18 mouse cellular contexts compared by ENCODE assay signal in the genomic region with DNA sequence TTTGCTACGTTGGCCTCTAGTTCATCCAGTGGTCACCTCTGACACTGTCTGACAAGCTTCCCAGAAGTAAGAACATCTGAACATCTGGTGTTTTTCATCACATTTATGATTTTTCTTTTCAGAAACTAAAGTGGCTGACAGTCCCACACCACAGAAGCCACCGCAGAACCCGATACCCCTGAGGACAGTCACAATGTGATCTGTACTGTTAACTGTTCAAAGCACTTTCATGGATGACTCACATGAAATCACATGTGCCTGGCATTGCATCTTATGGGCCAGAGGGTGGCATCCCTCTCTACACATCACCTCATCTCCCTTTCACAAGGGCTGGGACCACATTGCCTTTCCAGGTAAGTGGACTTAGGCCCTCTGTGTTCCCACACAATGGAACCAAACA.
"Had no signal": no experiment of that assay in that cellular context is flagged by ENCODE, and none has a peak within 500 bp of the region (broad histone marks: within the 10 kb centered on the region; RNA-seq: fewer than 3 reads in every experiment).

No protein-coding gene starts in this region.

- DNase-seq: kidney, adult 11 months; kidney, postnatal 36 days; left cerebral cortex, postnatal 4 days; liver, postnatal 0 days; lung, embryonic 14.5 days; right cerebral cortex, adult 18-20 months; right cerebral cortex, postnatal 14 days; right cerebral cortex, postnatal 4 days; thymus, postnatal 25 days had no signal

- H3K27ac ChIP-seq: limb, embryonic 12.5 days; limb, embryonic 15.5 days; liver, embryonic 14.5 days; macrophage; midbrain, embryonic 12.5 days; midbrain, embryonic 15.5 days; neural tube, embryonic 12.5 days; neural tube, embryonic 15.5 days; stomach, postnatal 0 days had no signal

- H3K27me3 ChIP-seq: limb, embryonic 12.5 days; limb, embryonic 15.5 days; midbrain, embryonic 12.5 days; midbrain, embryonic 15.5 days; neural tube, embryonic 12.5 days; neural tube, embryonic 15.5 days had no signal

- H3K4me1 ChIP-seq: limb, embryonic 12.5 days; limb, embryonic 15.5 days; midbrain, embryonic 12.5 days; midbrain, embryonic 15.5 days; neural tube, embryonic 12.5 days; neural tube, embryonic 15.5 days had no signal

- H3K36me3 ChIP-seq: limb, embryonic 12.5 days; limb, embryonic 15.5 days; midbrain, embryonic 12.5 days; midbrain, embryonic 15.5 days; neural tube, embryonic 12.5 days; neural tube, embryonic 15.5 days had no signal

- H3K4me3 ChIP-seq: limb, embryonic 12.5 days; limb, embryonic 15.5 days; midbrain, embryonic 12.5 days; midbrain, embryonic 15.5 days; neural tube, embryonic 12.5 days; neural tube, embryonic 15.5 days had no signal
